Mouse (Mus musculus) midbrain, embryonic 14.5 days (tissue): ENCODE measurements around the gene Myh11. TPM values are rescaled to one million over a fixed set of nuclear protein-coding genes. Genes with fewer than 3 reads are reported as not detected.

ENCODE experiments used
- ATAC-seq: fragments of 200-750 bp; cut with Nextera tagmentation; 2 replicates; pipeline ENCODE4 v1.8.0; 2017; ENCODE audit warnings: moderate number of reproducible peaks, moderate library complexity; ENCODE audit not compliant: low FRiP score, low TSS enrichment
- DNase-seq: peaks from one replicate; pipeline ENCODE4 v3.0.0-alpha.2; 2015
- H3K27ac ChIP-seq: fragments of 300-500 bp; sonication (generic); replicated peaks from 2 replicates; pipeline ENCODE4 v1.5.1; 2014; ENCODE audit warnings: mild to moderate bottlenecking, low read depth, low read length, moderate library complexity
- H3K27me3 ChIP-seq: fragments of 300-500 bp; sonication (generic); 2 replicates; pipeline ENCODE4 v1.6.1; 2014; ENCODE audit warnings: low read length, control low read depth, mixed read lengths; ENCODE audit not compliant: control insufficient read depth, insufficient read depth
- H3K36me3 ChIP-seq: fragments of 300-500 bp; sonication (generic); 2 replicates; pipeline ENCODE4 v1.6.1; 2014; ENCODE audit warnings: low read length, control low read depth; ENCODE audit not compliant: control insufficient read depth, insufficient read depth
- H3K4me1 ChIP-seq: fragments of 300-500 bp; sonication (generic); 2 replicates; pipeline ENCODE4 v1.6.1; 2014; ENCODE audit warnings: mild to moderate bottlenecking, antibody characterized with exemption, low read length, control low read depth; ENCODE audit not compliant: control insufficient read depth, insufficient read depth
- H3K4me2 ChIP-seq: fragments of 300-500 bp; sonication (generic); 2 replicates; pipeline ENCODE4 v1.6.1; 2014; ENCODE audit warnings: mild to moderate bottlenecking, low read length, moderate library complexity
- H3K4me3 ChIP-seq: fragments of 300-500 bp; sonication (generic); replicated peaks from 2 replicates; pipeline ENCODE4 v1.5.1; 2014; ENCODE audit warnings: low read depth, low read length
- H3K9ac ChIP-seq: fragments of 300-500 bp; sonication (generic); replicated peaks from 2 replicates; pipeline ENCODE4 v1.6.1; 2014; ENCODE audit warnings: mild to moderate bottlenecking, low read length, moderate library complexity
- H3K9me3 ChIP-seq: fragments of 300-500 bp; sonication (generic); 2 replicates; pipeline ENCODE4 v1.6.1; 2016; ENCODE audit warnings: low read length, control low read depth, mixed read lengths; ENCODE audit not compliant: control insufficient read depth
- whole genome bisulfite sequencing: fragments of 180-500 bp; shearing (Covaris S2); extraction: QIAGEN DNeasy Blood & Tissue Kit; methylation state at CpG from one replicate; pipeline ENCODE4 v1.1.7; 2014; 5-methylcytosine and 5-hydroxymethylcytosine counted together
- polyA plus RNA-seq: library from polyadenylated mRNA; unstranded; fragments of >200 nt; fragmentation: Nextera tagmentation; extraction: Ambion mirVana; gene quantifications from 2 replicates; pipeline ENCODE4 v1.2.1, GENCODE M21; 2014

The Myh11 gene
- polyA plus RNA-seq, 1 experiment from 2014 or later = 0.50 TPM

- no peak for ATAC-seq
- Histone ChIP-seq H3K9me3 (no peaks in the 10 kb centered on the region), H3K27ac (no peak overlapping the region), H3K36me3 (no peaks in the 10 kb centered on the region), H3K4me3 (no peak overlapping the region), H3K9ac (no peak overlapping the region), H3K4me1 (no peaks in the 10 kb centered on the region), H3K4me2 (no peak overlapping the region), H3K27me3 (no peaks in the 10 kb centered on the region)
- no peak for DNase-seq
- 62% methylated on average over 2 of the region's 2 CpGs for whole genome bisulfite sequencing
These were observed 32.3 kb downstream of the Myh11 start for GRCm38 (mm10) chr16:14258856-14259255.

DNA sequence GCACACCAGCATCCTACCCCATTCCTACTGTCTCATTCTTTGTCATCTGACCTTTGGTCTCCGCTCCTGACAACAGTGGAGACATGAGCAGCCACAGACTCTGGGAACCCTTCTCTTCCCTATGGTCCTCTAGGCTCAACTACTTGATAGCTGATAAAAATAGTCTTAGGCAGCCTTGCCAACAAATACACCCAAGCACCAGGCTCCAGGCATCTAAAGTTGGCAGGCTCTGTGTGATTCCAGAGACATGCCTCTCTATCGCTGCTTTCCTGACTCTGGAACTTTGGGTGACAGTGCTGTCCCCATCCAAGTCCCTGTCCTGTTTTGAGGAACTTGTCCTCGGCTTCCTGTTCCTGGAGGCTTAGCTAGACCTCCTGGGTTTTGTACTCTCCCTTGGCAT is 37.6 kb downstream of the Myh11 start:
- Histone ChIP-seq H3K4me3 (no peak overlapping the region), H3K4me2 (no peak overlapping the region), H3K36me3 (no peaks in the 10 kb centered on the region), H3K27me3 (no peaks in the 10 kb centered on the region), H3K27ac (no peak overlapping the region), H3K9ac (no peak overlapping the region), H3K9me3 (no peaks in the 10 kb centered on the region), H3K4me1 (no peaks in the 10 kb centered on the region)
- 91% methylated on average over 3 of the region's 3 CpGs for WGBS
- ATAC-seq (no peak), DNase-seq (no peak)

- no peak overlapping the region for H3K4me2 ChIP-seq
- no peaks in the 10 kb centered on the region for H3K9me3 ChIP-seq
- no peaks in the 10 kb centered on the region for H3K36me3 ChIP-seq
- ATAC-seq (no peak), DNase-seq (no peak)
- H3K27me3 ChIP-seq = no peaks in the 10 kb centered on the region
- no peak overlapping the region for H3K4me3 ChIP-seq
- no peak overlapping the region for H3K9ac ChIP-seq
- 79% methylated on average over 4 of the region's 4 CpGs for WGBS
- H3K4me1 ChIP-seq = no peaks in the 10 kb centered on the region
- no peak overlapping the region for H3K27ac ChIP-seq
These were observed 38.3 kb downstream of the Myh11 start for GRCm38 (mm10) chr16:14252877-14253276.

- Histone ChIP-seq H3K9me3 (no peaks in the 10 kb centered on the region), H3K4me2 (no peak overlapping the region), H3K36me3 (no peaks in the 10 kb centered on the region), H3K4me3 (no peak overlapping the region), H3K9ac (no peak overlapping the region), H3K4me1 (no peaks in the 10 kb centered on the region), H3K27me3 (no peaks in the 10 kb centered on the region), H3K27ac (no peak overlapping the region)
- no peak for ATAC-seq
- DNase-seq = no peak
- WGBS = 65% methylated on average over 1 of the region's 1 CpGs
These were observed 41.3 kb downstream of the Myh11 start for GRCm38 (mm10) chr16:14249913-14250312.

DNA sequence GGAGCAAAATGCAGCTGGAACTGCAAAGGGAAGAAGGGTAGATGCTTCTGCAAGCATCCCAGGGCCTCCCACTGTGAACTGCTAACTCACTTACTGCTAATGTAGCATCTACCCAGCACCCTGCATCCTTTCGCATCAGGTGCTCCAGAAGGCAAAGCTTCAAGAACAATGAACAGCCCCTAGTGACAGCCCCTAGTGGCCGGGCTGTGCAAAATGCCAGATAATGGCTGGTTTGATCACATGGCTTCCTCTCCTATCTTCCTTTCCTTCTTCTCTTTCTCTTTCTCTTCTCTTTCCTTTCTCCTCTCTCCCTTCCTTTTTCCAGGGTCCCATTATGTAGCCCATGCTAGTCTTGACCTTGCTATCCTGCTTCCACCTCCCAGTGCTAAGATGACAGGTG is 48.6 kb downstream of the Myh11 start:
- Histone ChIP-seq H3K4me1 (no peaks in the 10 kb centered on the region), H3K4me2 (no peak overlapping the region), H3K27ac (no peak overlapping the region), H3K9me3 (no peaks in the 10 kb centered on the region), H3K4me3 (no peak overlapping the region), H3K9ac (no peak overlapping the region), H3K27me3 (no peaks in the 10 kb centered on the region), H3K36me3 (no peaks in the 10 kb centered on the region)
- DNase-seq = peak; percentile 12
- WGBS = 19% methylated on average over 2 of the region's 2 CpGs
- ATAC-seq = no peak

- Histone ChIP-seq H3K9ac (no peak overlapping the region), H3K36me3 (no peaks in the 10 kb centered on the region), H3K4me1 (no peaks in the 10 kb centered on the region), H3K27me3 (no peaks in the 10 kb centered on the region), H3K27ac (no peak overlapping the region), H3K9me3 (no peaks in the 10 kb centered on the region), H3K4me2 (no peak overlapping the region), H3K4me3 (no peak overlapping the region)
- DNase-seq (no peak), ATAC-seq (no peak)
- 89% methylated on average over 3 of the region's 3 CpGs for whole genome bisulfite sequencing
These were observed 49.1 kb downstream of the Myh11 start for GRCm38 (mm10) chr16:14242059-14242458.

DNA sequence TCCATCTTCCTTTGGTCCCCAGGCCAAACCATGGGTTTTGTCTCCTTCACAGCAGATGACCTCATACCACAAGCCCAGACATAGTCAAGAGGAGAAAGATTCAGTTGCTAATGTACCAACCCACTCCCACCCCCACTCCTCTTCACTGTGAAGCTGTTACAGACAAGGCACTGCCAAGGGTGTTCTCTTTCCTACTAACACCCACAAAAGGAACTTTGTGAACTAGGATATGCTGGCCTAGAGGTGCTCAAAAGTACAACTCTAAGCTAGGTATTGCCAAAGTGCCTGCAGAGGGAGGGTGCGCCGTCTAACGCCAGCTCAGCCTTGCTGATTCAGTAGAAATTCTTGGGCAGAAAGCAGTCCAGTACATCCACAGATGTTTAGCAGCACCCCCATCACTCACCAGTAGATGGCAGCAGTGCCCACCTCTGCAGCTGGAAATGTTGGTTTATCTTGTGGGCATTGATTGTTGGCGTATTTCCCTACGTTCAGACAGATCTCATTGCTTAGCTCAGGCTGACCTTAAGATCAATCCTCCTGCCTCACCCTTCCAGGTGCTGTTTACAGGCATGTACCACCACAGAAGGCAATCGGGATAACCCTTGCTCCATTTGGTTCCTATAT is 54.0 kb downstream of the Myh11 start:
- no peak overlapping the region for H3K4me2 ChIP-seq
- no peak overlapping the region for H3K9ac ChIP-seq
- no peaks in the 10 kb centered on the region for H3K36me3 ChIP-seq
- no peaks in the 10 kb centered on the region for H3K4me1 ChIP-seq
- no peaks in the 10 kb centered on the region for H3K9me3 ChIP-seq
- H3K4me3 ChIP-seq = no peak overlapping the region
- ATAC-seq (peak; percentile 58; the same call in 1 of the 2 replicates), DNase-seq (peak; percentile 87)
- 29% methylated on average over 6 of the region's 6 CpGs for WGBS
- no peak overlapping the region for H3K27ac ChIP-seq
- no peaks in the 10 kb centered on the region for H3K27me3 ChIP-seq

DNA sequence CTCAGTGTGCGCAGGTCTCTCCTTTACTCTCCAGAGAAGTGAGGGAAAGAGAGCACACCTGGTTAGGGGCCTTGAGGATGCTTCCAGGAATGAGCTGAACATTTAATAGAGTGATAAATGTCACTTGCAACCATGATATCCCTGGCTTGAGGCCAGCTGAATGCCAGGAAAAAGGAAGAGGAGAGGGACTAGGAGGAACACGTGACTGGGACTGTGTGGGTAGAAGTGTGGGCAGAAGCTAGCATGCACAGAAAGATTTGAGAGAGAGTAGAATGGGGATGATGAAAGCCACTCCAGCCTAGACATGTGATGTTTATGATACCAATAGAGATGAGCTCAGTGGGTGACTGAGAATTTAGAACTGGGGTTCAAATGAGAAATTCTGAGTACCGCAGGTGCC is 76.0 kb downstream of the Myh11 start:
- 92% methylated on average over 3 of the region's 3 CpGs for WGBS
- H3K27me3 ChIP-seq = no peaks in the 10 kb centered on the region
- no peak for DNase-seq

DNA sequence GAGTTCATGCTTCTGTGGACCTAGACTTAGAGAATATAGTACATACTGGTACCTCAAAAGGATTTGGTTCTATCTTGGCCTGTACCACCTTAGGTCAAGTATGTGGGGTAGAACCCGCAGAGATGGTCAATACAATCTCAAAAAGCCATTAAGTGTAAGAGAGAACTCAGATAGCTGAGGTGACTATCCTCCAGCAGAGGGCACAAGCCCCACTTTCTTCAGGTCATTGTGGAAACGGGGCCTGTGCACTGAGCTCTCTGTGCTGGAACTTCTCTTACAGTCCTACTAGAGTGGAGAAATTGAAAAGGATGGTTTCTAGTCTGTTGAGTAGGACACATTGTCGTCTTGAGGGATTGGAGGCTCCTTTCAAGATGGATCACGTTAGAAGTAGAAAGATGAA is 92.4 kb downstream of the Myh11 start:
- H3K9ac ChIP-seq = no peak overlapping the region
- no peaks in the 10 kb centered on the region for H3K9me3 ChIP-seq
- H3K4me1 ChIP-seq = no peaks in the 10 kb centered on the region
- H3K27ac ChIP-seq = no peak overlapping the region
- no peaks in the 10 kb centered on the region for H3K36me3 ChIP-seq
- no peak overlapping the region for H3K4me3 ChIP-seq
- DNase-seq (no peak), ATAC-seq (no peak)
- no peak overlapping the region for H3K4me2 ChIP-seq
- WGBS = 79% methylated on average over 4 of the region's 4 CpGs
- no peaks in the 10 kb centered on the region for H3K27me3 ChIP-seq

More for the DNA sequence above, 76.0 kb downstream of the Myh11 start:
- Histone ChIP-seq H3K9me3 (no peaks in the 10 kb centered on the region), H3K4me3 (no peak overlapping the region), H3K36me3 (no peaks in the 10 kb centered on the region), H3K4me1 (no peaks in the 10 kb centered on the region), H3K9ac (no peak overlapping the region), H3K4me2 (no peak overlapping the region), H3K27ac (no peak overlapping the region)
- no peak for ATAC-seq
